Mouse (Mus musculus): Measurements from ENCODE around the gene Stom. TPM values are rescaled to one million over a fixed set of nuclear protein-coding genes. Genes with fewer than 3 reads are reported as not detected.

Stom gene
- polyA plus RNA-seq, 1 experiment from 2014 or later, result 19.6 TPM

- in situ Hi-C loops (cut with MboI; ENCODE audit: low pct_unique_long_range_greater_than_20kb), result loop anchor here (5.0 to 10.0 kb wide), 3 partner anchors 49 to 217 kb away; no protein-coding TSS in a partner anchor
- no peaks in the 10 kb centered on the region for H3K27me3 ChIP-seq
- CTCF ChIA-PET, result interaction anchor here (0.8 to 2.7 kb wide), 13 partner anchors 11 to 100 kb away, joined by 3 to 13 read pairs (median 5); partner anchors contain the start of gene 4930402F06Rik
- peak; percentile 96 for TF ChIP-seq CTCF (IDR thresholded peaks at IDR 0.05)
- no peak for ATAC-seq
- DNase-seq (ENCODE audit: low read depth, low spot score), result no peak
- POLR2A ChIA-PET, result interaction anchor here (1.5 kb wide), 1 partner anchor 51 kb away, joined by 5 read pairs; no protein-coding TSS in a partner anchor
Measured at GRCm38 (mm10) chr2:35297703-35298332, 39.0 kb downstream of the Stom start.

DNA sequence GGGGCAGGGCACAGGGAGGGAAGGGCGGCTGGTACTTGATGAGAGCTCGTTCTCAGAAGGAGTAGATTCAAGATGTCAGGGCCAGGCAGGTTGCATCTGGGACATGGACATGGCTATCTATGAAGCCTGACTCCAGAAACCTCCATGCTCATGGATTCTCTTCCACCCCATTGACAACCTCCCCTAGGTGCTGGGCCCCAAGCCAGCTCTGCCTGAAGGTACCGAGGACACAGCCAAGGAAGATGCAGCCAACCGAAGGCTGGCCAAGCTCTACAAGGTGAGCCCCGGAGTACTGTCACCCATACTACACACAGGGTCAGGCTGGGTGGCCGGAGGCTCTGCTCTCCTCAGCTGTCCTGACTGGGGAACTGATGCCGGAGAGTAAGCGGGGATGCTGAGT, 43.5 kb downstream of the Stom start:
- TF ChIP-seq CTCF (IDR thresholded peaks at IDR 0.05), result no peak
- no peak for ATAC-seq
- H3K27me3 ChIP-seq, result no peaks in the 10 kb centered on the region
- ChIA-PET CTCF (interaction anchor here (1.2 to 1.3 kb wide), 2 partner anchors 27 to 56 kb away, joined by 3 to 6 read pairs; no protein-coding TSS in a partner anchor), POLR2A (no interaction called here)
- in situ Hi-C loops (cut with MboI; ENCODE audit: low pct_unique_long_range_greater_than_20kb), result loop anchor here (10.0 kb wide), 2 partner anchors 82 to 222 kb away; no protein-coding TSS in a partner anchor
- no peak for DNase-seq (ENCODE audit: low read depth, low spot score)

DNA sequence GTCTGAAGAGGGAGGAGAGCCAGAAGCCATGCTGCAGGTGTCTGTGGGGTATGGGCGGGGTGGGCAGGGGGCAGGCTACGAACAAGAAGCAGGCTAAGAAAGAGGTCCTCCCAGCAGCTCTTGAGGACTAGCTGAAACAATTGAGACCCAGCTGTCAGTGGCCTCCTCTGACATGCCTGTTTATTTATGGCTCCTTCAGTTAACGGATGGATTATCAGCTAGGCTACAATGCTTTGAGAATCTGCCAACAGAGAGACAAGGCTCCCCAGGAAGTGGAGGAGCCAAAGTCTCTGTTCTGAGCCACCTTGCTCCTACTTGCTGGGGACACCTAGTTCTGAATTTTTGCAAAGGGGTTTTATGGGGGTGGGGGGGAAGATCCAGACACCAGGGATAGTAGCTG, 44.1 kb downstream of the Stom start:
- ATAC-seq (no peak), DNase-seq (ENCODE audit: low read depth, low spot score) (no peak)
- TF ChIP-seq CTCF (IDR thresholded peaks at IDR 0.05), result no peak
- POLR2A ChIA-PET, result no interaction called here
- CTCF ChIA-PET, result interaction anchor here (0.8 to 1.3 kb wide), 3 partner anchors 26 to 60 kb away, joined by 3 to 6 read pairs (median 4); no protein-coding TSS in a partner anchor
- H3K27me3 ChIP-seq, result no peaks in the 10 kb centered on the region
- in situ Hi-C loops (cut with MboI; ENCODE audit: low pct_unique_long_range_greater_than_20kb), result loop anchor here (10.0 kb wide), 2 partner anchors 82 to 222 kb away; no protein-coding TSS in a partner anchor

DNA sequence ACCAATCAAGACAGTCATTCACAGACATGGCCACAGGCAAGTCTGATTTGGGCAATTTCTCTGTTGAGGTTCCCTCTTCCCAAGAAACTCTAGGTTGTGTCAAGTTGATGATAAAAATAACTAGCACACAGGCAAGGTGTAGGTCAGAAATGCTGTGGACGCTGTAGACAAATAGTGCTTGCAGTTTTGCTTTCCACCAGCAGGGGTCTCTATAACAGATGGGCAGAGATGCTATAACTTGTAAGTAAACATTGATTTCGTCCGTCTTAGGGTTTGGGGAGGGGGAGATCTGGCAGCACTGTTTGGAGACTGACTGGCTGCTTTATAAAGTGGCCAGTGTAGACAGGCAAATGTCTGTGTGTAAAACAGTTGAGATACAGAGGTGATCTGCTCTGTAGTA, 44.9 kb downstream of the Stom start:
- POLR2A ChIA-PET, result no interaction called here
- CTCF ChIA-PET, result interaction anchor here (0.8 kb wide), 1 partner anchor 41 kb away, joined by 3 read pairs; no protein-coding TSS in a partner anchor
- no peaks in the 10 kb centered on the region for H3K27me3 ChIP-seq
- in situ Hi-C loops (cut with MboI; ENCODE audit: low pct_unique_long_range_greater_than_20kb), result loop anchor here (10.0 kb wide), 2 partner anchors 83 to 223 kb away; no protein-coding TSS in a partner anchor
- DNase-seq (ENCODE audit: low read depth, low spot score) (no peak), ATAC-seq (no peak)
- peak; percentile 76 for TF ChIP-seq CTCF (IDR thresholded peaks at IDR 0.05)

GRCm38 (mm10) chr2:35288758-35289635, 47.8 kb downstream of the Stom start:
- ATAC-seq (no peak), DNase-seq (ENCODE audit: low read depth, low spot score) (no peak)
- ChIA-PET CTCF (interaction anchor here (0.7 to 2.4 kb wide), 7 partner anchors 11 to 108 kb away, joined by 3 to 15 read pairs (median 3); partner anchors contain the start of gene 4930402F06Rik), POLR2A (interaction anchor here (0.7 kb wide), 1 partner anchor 11 kb away, joined by 3 read pairs; no protein-coding TSS in a partner anchor)
- no peak for TF ChIP-seq CTCF (IDR thresholded peaks at IDR 0.05)
- no peaks in the 10 kb centered on the region for H3K27me3 ChIP-seq
- in situ Hi-C loops (cut with MboI; ENCODE audit: low pct_unique_long_range_greater_than_20kb), result no loop called here

- no peak for DNase-seq (ENCODE audit: low read depth, low spot score)
- no peak for ATAC-seq
- ChIA-PET POLR2A (no interaction called here), CTCF (interaction anchor here (0.9 to 1.2 kb wide), 3 partner anchors 30 to 73 kb away, joined by 3 read pairs; no protein-coding TSS in a partner anchor)
- no peaks in the 10 kb centered on the region for H3K27me3 ChIP-seq
- no peak for TF ChIP-seq CTCF (IDR thresholded peaks at IDR 0.05)
- in situ Hi-C loops (cut with MboI; ENCODE audit: low pct_unique_long_range_greater_than_20kb), result no loop called here
Measured at GRCm38 (mm10) chr2:35287017-35287620, 49.7 kb downstream of the Stom start.

DNA sequence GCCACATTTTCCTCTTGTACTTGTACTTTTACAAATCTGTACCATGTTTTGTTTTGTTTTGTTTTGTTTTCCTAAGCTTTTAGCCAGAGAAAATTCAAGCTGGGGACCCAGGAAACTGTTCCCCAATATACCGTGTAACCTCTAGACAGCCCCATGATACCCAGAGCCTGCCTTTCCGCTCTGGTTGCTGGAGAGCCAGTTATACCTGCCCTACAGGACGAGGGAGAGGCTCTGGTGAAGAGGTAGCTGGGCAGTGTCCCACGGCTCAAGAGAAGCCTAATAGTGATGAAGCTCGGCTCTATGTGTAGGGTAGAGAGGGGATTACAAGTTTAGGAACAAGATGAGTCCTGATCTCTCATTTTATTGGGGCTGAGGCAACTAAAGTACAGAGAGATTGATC, 51.6 kb downstream of the Stom start:
- ATAC-seq (no peak), DNase-seq (ENCODE audit: low read depth, low spot score) (no peak)
- TF ChIP-seq CTCF (IDR thresholded peaks at IDR 0.05), result no peak
- CTCF ChIA-PET, result no interaction called here
- H3K27me3 ChIP-seq, result no peaks in the 10 kb centered on the region
- POLR2A ChIA-PET, result no interaction called here
- in situ Hi-C loops (cut with MboI; ENCODE audit: low pct_unique_long_range_greater_than_20kb), result no loop called here

- DNase-seq (ENCODE audit: low read depth, low spot score), result no peak
- no peak for ATAC-seq
- H3K27me3 ChIP-seq, result no peaks in the 10 kb centered on the region
- ChIA-PET CTCF (no interaction called here), POLR2A (no interaction called here)
- no peak for TF ChIP-seq CTCF (IDR thresholded peaks at IDR 0.05)
- in situ Hi-C loops (cut with MboI; ENCODE audit: low pct_unique_long_range_greater_than_20kb), result no loop called here
Measured at GRCm38 (mm10) chr2:35283997-35284396, 52.8 kb downstream of the Stom start.

- DNase-seq (ENCODE audit: low read depth, low spot score) (no peak), ATAC-seq (no peak)
- CTCF ChIA-PET, result no interaction called here
- no peaks in the 10 kb centered on the region for H3K27me3 ChIP-seq
- no peak for TF ChIP-seq CTCF (IDR thresholded peaks at IDR 0.05)
- in situ Hi-C loops (cut with MboI; ENCODE audit: low pct_unique_long_range_greater_than_20kb), result no loop called here
- POLR2A ChIA-PET, result no interaction called here
Measured at GRCm38 (mm10) chr2:35282214-35282613, 54.6 kb downstream of the Stom start.

DNA sequence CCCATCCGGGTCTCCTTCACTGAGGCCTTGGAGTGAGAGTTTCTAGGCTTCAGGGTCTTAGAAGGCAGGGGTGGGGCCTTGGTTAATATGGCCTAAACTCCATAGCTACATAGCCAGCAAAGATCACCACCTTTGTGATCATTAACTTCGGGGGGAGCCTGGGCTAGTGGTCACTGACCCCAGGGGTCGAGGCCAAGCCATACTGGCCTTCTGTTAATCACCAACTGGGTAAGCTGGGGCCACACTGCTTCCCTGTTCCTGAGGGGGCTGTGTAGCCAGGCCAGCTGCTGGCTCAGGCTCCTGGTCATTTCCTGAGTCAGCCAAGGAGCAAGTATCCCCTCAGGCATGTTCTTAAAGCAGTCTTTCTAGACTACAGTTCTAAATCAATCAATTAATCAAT, 56.8 kb downstream of the Stom start:
- no peak for TF ChIP-seq CTCF (IDR thresholded peaks at IDR 0.05)
- ATAC-seq (no peak), DNase-seq (ENCODE audit: low read depth, low spot score) (no peak)
- ChIA-PET POLR2A (no interaction called here), CTCF (interaction anchor here (0.8 kb wide), 1 partner anchor 10 kb away, joined by 3 read pairs; no protein-coding TSS in a partner anchor)
- in situ Hi-C loops (cut with MboI; ENCODE audit: low pct_unique_long_range_greater_than_20kb), result no loop called here
- no peaks in the 10 kb centered on the region for H3K27me3 ChIP-seq
